19 mouse cellular contexts compared by ENCODE assay signal in the genomic region with DNA sequence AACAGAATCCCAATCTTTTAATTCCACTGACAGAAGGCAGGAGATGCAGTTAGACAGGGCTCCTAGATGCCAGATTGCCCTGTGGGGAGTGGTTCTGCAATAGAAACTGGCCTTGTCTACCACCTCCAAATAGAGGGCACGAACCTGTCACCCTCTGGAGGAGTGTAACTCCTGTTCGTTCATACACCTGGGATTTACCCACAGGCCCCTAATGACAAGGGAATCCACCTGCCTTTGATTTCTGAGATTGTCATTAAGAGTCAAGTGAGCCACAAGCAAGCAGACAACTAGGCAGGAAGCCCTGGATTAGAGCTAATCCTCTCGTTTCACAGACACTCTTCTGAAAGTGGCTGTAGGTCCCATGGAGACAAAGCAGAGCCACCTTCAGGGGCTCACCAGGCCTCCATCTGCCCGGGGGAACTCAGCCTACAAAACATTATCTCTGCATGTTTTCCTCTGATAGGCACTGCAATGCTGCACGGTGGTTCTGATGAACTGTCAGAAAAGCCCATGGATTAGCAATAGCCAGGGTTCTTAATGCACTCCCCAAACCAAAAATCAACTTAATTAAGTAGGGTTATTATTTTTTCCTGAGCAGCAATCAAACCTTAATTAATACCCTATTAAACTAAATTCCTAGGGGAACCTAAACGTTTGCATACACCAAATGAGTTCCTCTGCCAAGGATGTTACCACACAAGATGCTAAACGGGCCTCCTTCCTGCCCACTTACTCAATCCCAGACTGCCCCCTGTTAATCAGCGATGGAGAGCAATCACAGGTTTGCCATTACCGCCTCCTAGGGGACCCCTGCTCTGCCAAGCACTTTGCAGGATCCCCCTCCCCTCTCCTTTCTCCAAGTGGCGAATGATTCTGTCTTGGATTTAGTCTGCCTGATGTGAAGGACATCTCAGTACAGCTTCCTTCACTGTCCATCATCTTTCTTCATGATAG.
DNase-seq lines count a peak whose midpoint lies in the region; ATAC-seq lines count a peak whose summit lies in the region.
"Had no signal": no experiment of that assay in that cellular context is flagged by ENCODE, and none has a peak within 500 bp of the region (broad histone marks: within the 10 kb centered on the region; RNA-seq: fewer than 3 reads in every experiment).

No protein-coding gene starts in this region.

- H3K4me1 ChIP-seq in heart, embryonic 15.5 days (replicated peaks), result peaks cover 31% of the 10 kb centered on the region
- H3K4me1 ChIP-seq in neural tube, embryonic 13.5 days (replicated peaks), result peaks cover 32% of the 10 kb centered on the region
- H3K4me1 ChIP-seq in midbrain, embryonic 14.5 days (ENCODE audit: control insufficient read depth, insufficient read depth, low read length), result peaks cover 17% of the 10 kb centered on the region; the same call in 1 of the 2 replicates
- H3K4me1 ChIP-seq: liver, embryonic 15.5 days had no signal

- no peak for ATAC-seq in heart, embryonic 15.5 days (replicated peaks; ENCODE audit: insufficient number of reproducible peaks, insufficient read depth, low FRiP score, low read depth)
- ATAC-seq in neural tube, embryonic 13.5 days (ENCODE audit: low read depth), result peak; percentile 65; the same call in 1 of the 2 replicates
- ATAC-seq in midbrain, embryonic 14.5 days (ENCODE audit: low FRiP score, low TSS enrichment), result peak; percentile 57; the same call in 1 of the 2 replicates
- ATAC-seq: CD4-positive, CD25-positive, alpha-beta regulatory T cell, adult 4 months; inflammation-experienced regulatory T-cells, adult 6 months had no signal

- no peak for DNase-seq in heart, adult 8-10 months (ENCODE audit: low spot score)
- DNase-seq in neural tube, embryonic 10.5 days (ENCODE audit: extremely low spot score, low spot score), result no peak
- peak; percentile 71 for DNase-seq in midbrain, embryonic 14.5 days
- DNase-seq in liver, result no peak
- DNase-seq in layer of hippocampus, postnatal 10 days (ENCODE audit: low spot score in 2 of 2), result no peak
- DNase-seq: adrenal gland, adult 2 months; cerebellum, adult 18-20 months; gastrocnemius, postnatal 14 days; kidney, adult 9 months; kidney, postnatal 4 days; lung, postnatal 4 days; thymus, postnatal 14 days had no signal

- peak overlapping the region; percentile 60 for H3K9ac ChIP-seq in heart, embryonic 15.5 days
- no peak overlapping the region for H3K9ac ChIP-seq in neural tube, embryonic 13.5 days
- no peak overlapping the region for H3K9ac ChIP-seq in midbrain, embryonic 14.5 days (replicated peaks; ENCODE audit: low read length)
- H3K9ac ChIP-seq: limb, embryonic 12.5 days; liver, embryonic 15.5 days had no signal

- no peaks in the 10 kb centered on the region for H3K9me3 ChIP-seq in heart, embryonic 15.5 days (replicated peaks)
- H3K9me3 ChIP-seq in neural tube, embryonic 13.5 days, result no peaks in the 10 kb centered on the region
- H3K9me3 ChIP-seq in midbrain, embryonic 14.5 days (ENCODE audit: control insufficient read depth, low read length), result no peaks in the 10 kb centered on the region
- H3K9me3 ChIP-seq: limb, embryonic 12.5 days; liver, embryonic 15.5 days had no signal

- H3K27me3 ChIP-seq in heart, embryonic 15.5 days, result no peaks in the 10 kb centered on the region
- peaks cover 14% of the 10 kb centered on the region; the same call in 1 of the 2 replicates for H3K27me3 ChIP-seq in neural tube, embryonic 13.5 days
- H3K27me3 ChIP-seq in midbrain, embryonic 14.5 days (ENCODE audit: control insufficient read depth, insufficient read depth, low read length), result no peaks in the 10 kb centered on the region
- H3K27me3 ChIP-seq: limb, embryonic 12.5 days; liver, embryonic 15.5 days had no signal

- peak overlapping the region; percentile 54 for H3K4me3 ChIP-seq in heart, embryonic 15.5 days
- H3K4me3 ChIP-seq in neural tube, embryonic 13.5 days, result no peak overlapping the region
- H3K4me3 ChIP-seq in midbrain, embryonic 14.5 days (replicated peaks; ENCODE audit: low read depth, low read length), result no peak overlapping the region
- H3K4me3 ChIP-seq: limb, embryonic 12.5 days; liver, embryonic 15.5 days had no signal

- WGBS in heart, embryonic 15.5 days, result 40% methylated on average over 10 of the region's 10 CpGs
- WGBS in neural tube, embryonic 13.5 days, result 46% methylated on average over 10 of the region's 10 CpGs
- 16% methylated on average over 10 of the region's 10 CpGs for WGBS in midbrain, embryonic 14.5 days

- H3K4me2 ChIP-seq in heart, embryonic 15.5 days, result peak overlapping the region; percentile 59
- H3K4me2 ChIP-seq in neural tube, embryonic 13.5 days, result no peak overlapping the region
- H3K4me2 ChIP-seq in midbrain, embryonic 14.5 days (ENCODE audit: low read length), result no peak overlapping the region
- H3K4me2 ChIP-seq: limb, embryonic 12.5 days; liver, embryonic 15.5 days had no signal

- H3K27ac ChIP-seq in heart, embryonic 15.5 days, result peak overlapping the region; percentile 76; the same call in 1 of the 2 replicates
- 0 out of 2 replicates have a peak overlapping the region, but pooled peaks have one; percentile 13 for H3K27ac ChIP-seq in neural tube, embryonic 13.5 days (replicated peaks)
- peak overlapping the region; percentile 32; the same call in 1 of the 2 replicates for H3K27ac ChIP-seq in midbrain, embryonic 14.5 days (replicated peaks; ENCODE audit: low read depth, low read length)
- H3K27ac ChIP-seq: limb, embryonic 12.5 days; liver, embryonic 15.5 days; stomach, postnatal 0 days had no signal

- H3K36me3 ChIP-seq in heart, embryonic 15.5 days, result no peaks in the 10 kb centered on the region
- H3K36me3 ChIP-seq in neural tube, embryonic 13.5 days, result peaks cover 2% of the 10 kb centered on the region; the same call in 1 of the 2 replicates
- no peaks in the 10 kb centered on the region for H3K36me3 ChIP-seq in midbrain, embryonic 14.5 days (ENCODE audit: control insufficient read depth, insufficient read depth, low read length)
- H3K36me3 ChIP-seq: limb, embryonic 12.5 days; liver, embryonic 15.5 days had no signal

Comparison
In these comparisons a context has a peak if more than half of its experiments do, and no peak if none do; other contexts are left out.
1. H3K27ac ChIP-seq: peak in every context shown above with its lines; median percentile 76 in heart, embryonic 15.5 days; 32 in midbrain, embryonic 14.5 days; 13 in neural tube, embryonic 13.5 days.